Mouse (Mus musculus) gastrocnemius, adult 18-20 months (tissue): ENCODE measurements around the gene Timm8a2. TPM values are rescaled to one million over a fixed set of nuclear protein-coding genes. Genes with fewer than 3 reads are reported as not detected.

Source experiments
- DNase-seq: peaks from one replicate; pipeline ENCODE4 v3.0.0; 2021; ENCODE audit warnings: low spot score
- long read RNA-seq, 2 experiments: library from polyadenylated mRNA; stranded (forward); transcript quantifications; one replicate each; pipeline ENCODE4 v2.0.0; 2021
- total RNA-seq, 2 experiments: library from RNA; stranded (reverse); gene quantifications; 2 replicates each; pipeline ENCODE4 v1.2.3; 2021

Gene Timm8a2
- not detected for total RNA-seq
- long read RNA-seq, experiment 1 = 0 reads
- long read RNA-seq, experiment 2 = 0 reads

DNA sequence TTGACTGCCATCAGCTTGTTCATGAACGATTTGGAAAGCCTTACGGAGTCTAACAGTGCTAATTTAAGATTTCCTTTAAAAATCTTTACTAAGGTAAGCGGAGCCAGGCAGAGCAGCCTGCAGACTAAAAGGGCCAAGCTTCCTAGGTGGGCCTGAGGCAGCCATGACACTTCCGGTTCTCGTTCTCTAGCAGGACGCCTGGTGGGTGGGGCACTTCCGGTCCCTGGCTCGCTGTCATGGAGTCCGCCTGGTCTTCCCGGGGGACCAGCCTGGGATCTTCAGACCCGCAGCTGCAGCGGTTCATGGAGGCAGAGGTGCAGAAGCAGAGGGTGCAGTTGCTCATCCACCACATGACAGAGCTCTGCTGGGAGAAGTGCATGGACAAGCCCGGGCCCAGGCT lies at the start of gene Timm8a2:
TSS of gene Timm8a2 (plus strand) at position 224 of the 400 bp plus-strand sequence.
- DNase-seq = no peak

DNA sequence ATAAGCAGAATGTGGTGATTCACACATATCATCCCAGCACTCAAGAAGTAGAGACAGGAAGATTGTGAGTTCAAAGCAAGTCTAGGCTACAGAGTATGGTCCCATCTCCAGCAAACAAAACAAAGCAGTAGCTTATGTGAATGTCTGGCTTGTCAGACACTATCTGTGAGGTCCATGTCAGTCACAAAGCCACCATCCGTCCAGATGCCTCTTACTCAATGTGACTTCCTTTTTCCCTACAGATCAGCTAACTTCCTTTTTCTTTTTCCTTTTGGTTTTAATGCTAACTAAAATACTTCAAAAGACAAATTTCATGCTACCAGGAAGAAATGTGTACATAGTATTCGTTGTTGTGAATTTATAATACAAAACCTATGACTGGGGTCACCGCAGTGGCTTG lies 49.0 kb upstream of the Timm8a2 start:
- DNase-seq = no peak

DNA sequence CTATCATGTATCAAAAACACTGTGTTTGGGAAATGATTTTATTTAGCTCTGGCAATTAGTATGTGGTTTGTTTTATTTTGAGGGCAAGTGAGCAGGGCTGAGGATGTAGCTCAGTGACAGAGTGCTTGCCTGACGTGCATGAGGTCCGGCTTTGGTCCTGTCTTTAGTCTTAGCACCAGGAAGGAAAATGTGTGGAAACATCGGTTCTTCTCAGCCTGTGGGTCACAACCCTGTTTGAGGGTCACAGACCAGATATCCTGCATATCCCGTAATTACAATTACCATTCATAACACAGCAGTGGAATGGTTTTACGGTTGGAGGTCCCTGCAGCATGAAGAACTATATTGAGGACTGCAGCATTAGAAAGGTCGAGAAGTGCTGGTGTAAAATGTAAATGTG lies 48.4 kb upstream of the Timm8a2 start:
- no peak for DNase-seq

DNA sequence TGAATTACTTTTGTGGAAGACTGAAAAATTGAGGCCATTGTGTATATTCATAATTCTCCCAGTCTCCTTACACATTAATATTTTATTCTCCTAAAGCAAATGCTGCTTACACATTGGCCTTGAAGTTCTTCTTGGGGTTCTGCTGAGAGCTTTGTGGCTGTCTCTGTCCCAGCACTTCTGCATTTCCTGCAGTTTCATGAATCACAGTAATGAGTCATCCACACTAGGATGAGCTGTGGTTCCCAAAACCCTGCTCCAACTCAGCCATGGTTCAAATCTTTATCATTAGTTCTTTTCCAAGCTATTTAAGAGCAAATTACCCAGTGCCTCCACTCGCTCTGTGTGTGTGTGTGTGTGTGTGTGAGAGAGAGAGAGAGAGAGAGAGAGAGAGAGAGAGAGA lies 47.2 kb upstream of the Timm8a2 start:
- DNase-seq = no peak

DNA sequence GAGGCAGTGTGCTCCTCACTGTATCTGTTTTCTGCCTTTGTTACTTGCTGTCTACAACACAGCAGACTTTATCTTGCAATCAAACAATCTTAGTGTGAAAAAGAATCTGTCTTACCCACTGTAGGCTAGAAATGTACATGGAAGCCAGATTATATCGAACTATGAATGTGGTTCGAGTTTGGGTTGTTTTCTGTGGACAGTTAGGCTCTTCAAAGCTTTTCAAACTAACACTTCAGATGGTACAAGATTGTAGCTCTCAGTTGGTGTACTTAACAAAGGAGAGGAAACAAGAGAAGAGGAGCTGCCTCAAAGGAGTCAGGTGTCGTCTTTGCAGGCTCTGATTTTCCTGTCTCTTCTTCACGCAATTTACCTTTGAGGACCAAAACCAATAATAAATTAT lies 46.8 kb upstream of the Timm8a2 start:
- DNase-seq = no peak

DNA sequence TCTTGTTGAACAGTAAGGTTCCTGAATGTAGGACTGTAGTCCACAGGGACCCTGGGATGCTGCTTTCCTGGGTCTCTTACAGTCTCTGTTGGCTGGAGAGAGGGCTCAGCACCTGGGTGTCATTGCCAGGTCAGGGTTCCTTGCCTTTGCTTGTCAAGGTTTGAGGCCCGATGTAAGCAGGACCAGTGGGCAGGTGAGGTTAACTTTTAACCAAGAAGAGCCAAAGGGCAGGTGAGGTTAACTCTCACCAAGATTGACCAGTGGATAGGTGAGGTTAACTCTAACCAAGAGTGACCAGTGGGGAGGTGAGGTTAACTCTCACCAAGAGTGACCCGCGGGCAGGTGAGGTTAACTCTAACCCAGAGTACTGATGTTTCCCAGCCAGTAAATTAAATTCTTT lies 45.1 kb upstream of the Timm8a2 start:
- DNase-seq = no peak

DNA sequence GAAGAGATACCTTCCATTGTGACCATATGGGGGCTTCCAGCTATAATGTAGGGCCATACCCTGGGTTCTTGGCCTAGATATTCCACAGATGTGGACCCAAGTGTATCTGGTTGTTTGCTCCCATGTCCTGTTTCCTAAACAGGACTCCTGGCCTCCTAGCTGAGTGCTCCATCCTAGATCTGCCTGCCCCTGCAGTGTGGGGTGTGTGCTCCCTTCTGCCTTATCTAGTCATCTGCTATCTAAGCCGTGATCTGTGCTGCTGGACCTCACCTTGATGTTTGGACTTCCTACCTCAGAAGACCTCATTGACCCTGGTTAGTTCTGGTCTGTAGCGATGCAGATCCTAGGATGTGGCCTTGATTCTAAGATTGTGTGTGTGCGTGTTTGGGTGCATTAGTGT lies 44.6 kb upstream of the Timm8a2 start:
- DNase-seq = no peak

DNA sequence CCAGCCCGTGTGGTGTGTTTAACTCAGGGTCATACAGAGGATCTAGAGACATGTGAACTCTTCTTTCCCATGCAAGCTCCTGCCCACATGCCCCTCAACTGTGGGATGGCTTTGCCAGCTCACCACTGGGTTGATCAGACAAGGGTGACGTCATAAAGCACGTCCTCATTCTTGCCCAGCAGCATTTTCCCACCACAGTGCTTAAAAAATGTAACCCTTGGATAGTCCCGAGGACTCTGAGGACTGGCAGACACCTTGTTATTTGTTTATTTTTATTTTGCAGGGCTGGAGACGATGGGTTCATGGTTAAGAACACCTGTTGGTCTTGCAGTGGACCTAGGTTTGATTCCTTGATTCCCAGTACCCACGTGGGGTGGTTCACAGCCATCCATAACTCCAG lies 43.6 kb upstream of the Timm8a2 start:
- no peak for DNase-seq

DNA sequence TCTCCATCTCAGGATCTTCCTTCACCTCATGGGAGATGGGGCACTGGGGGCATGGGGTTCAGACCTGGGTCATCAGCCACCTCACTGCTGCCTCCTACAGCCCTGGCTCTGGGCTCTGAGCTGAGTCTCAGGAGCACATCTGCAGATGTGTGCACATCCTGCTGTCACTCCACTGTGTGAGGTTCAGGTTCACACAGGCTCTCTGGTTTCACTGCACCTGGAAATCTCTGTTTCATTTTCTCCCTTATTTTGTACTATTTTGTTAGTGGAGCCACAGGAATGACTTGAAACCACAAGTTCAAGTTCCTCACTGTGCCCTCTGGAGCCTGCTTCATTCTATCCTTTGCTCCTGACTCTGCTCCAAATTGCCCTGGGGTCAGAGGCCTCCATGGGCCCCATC lies 42.6 kb upstream of the Timm8a2 start:
- no peak for DNase-seq

DNA sequence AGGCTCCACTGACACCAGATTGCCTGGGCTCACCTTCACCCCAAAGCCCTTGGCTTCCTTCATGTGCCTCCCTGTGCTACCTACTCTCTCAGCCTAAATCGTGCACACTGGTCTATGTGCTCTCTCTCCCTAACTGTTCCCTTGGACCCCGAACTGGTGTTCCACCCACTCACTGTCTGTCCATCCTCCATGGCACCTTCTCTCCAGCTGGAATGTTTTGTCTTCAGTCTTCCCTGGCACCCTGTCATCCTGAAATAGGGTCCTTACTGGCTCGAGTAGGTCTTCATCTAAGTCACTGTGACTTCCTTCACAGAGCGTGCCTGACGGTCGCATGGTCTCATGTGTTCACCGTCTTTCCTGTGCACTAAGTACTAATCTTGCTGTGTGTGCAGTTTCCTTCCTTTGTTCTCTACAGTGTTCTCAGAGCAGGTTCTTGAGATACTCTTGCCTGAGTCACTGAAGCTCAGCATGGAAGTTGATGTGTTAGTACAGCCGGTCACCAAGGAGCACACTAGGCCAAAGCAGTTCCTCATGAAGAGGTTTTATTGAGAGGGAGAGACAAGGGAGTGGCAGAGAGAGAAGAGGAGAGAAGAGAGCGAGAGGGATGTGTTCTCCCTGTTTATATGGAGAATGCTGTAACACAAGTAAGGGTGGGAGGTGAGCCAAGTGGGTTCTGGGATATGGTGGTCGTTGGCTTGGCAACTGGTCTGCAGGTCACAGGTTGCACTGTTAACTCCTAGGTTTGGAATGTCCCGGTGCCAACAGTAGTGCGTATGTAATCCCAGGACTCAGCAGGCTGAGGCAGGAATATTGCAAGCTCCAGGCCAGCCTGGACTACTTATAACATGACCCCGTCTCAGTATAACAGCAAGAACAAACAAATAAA lies 41.8 kb upstream of the Timm8a2 start:
- no peak for DNase-seq

DNA sequence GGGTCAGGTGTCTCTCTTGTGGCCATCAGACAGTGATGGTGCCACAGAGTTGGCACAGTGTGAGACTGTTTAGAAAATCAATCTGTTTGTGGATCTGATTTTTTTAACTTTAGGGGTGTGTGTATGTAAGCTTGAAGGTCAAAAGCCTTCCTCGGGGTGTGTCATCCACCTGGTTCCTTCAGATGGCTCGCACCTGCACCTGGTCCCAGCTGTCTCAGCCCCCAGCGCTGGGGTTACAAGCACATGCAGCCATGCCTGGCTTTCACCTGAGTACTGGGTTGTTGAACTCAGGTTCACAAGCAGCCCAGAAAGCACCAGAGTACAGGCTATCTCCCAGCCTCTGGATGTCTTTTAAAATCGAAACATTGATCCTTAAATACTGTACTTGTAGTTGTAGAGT lies 40.9 kb upstream of the Timm8a2 start:
- no peak for DNase-seq

DNA sequence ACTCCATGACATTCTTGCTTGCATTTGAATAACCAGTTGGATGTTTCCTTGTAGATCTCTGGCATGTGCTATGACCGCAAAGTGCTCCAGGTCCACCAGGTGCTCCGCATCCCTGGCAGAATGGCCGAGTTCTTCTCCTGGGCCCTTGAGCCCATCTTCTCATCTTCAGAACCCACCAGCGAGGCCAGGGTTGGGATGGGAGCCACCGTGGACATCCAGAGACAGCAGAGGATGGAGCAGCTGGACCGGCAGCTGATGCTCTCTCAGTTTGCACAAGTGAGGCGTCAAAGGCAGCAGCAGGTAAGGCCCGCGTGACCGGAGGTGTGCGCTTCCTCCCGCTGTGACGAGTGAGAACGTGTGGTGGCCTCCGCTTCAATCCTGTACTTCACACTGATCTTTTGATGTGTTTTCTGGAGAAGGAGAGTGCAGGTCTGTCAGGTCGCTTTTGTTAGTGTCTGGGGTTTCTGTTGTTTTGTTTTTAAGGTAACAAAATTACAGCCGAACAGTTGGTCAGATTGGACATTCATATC lies 40.2 kb upstream of the Timm8a2 start:
- no peak for DNase-seq

DNA sequence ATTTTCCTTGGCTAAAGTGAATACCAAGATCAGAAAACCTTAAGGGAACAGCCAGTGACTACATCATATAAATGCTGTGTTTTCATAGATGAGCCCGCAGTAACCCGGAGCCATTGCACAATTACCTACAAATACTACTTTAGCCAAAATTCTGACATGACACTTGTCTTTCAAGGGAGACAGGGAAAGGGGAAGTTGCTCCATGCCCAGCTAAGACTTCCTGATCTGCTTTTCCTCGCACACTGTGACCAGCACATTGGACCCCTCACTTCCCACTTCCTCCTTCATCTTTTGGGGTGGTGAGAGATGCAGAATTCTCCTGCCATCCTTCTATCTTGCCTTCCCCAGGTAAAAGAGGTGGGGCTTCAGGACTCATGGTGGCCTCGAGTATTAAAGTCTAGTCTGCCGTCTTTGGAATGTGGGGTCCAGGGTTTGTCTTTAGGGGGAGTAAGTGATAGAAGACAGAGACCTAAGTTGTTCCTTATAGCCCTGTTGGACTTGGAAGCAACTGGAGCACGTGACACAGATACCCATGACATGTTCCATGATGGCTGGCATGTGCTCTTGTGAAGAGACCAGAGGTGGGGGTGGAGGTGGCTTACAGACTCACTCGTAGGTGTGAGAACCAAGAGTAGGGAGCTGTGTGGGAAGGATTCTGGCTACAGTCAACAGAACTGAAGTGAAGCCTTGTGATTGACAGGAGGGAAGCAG lies 39.5 kb upstream of the Timm8a2 start:
- no peak for DNase-seq

DNA sequence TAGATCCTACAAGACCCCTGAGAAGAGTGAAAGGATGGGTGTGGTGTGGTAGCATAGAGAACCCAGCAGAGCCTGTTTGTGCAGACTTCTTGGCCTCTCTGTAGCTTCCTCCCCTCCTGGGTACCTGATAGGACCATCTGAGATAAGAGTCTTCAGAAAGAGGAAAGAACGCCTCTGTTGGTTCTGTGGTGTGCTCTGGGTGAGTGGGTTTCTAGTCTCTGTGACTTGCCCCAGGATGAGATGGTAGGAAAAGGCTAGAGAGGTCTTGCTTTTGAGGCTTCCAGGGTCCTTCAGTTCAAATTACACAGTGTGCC lies 39.0 kb upstream of the Timm8a2 start:
- DNase-seq = no peak

DNA sequence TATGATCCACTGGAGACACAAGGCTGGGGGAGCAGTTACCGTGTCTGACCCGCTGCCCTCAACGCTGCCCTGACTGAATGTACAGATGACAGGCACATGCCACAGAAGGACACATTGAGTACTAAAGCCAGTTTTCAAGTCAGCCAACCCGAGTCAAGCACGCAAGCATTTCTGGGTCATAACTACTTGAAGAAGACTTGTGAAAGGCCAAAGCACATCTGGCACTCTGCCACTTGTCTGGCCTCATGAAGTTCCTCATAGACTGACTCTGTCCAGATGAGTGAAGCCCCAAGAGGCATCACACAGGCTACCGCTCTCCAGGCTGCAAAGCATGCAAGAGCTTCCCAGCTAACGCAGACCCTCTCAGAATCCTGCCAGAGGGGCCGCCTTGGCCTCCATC lies 37.7 kb upstream of the Timm8a2 start:
- DNase-seq = peak; percentile 68

DNA sequence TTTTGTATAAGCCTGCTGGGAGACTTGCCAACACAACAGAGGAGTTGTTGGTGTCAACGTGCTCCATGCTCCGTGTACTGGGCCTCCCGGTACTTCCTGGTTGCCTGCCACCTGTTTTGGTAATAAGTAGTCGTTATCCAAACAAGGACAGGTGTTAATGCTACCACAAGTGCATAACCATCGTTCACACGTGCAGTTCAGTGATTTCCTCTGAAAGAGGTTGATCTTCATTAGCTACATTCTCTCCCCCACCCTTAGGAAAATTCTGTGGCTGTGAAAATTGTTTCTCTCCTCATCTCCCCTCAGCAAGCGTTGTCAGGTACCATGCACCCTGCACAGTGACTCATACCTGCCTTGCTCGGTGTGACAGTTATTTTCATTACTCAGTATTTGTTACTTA lies 35.0 kb upstream of the Timm8a2 start:
- no peak for DNase-seq

DNA sequence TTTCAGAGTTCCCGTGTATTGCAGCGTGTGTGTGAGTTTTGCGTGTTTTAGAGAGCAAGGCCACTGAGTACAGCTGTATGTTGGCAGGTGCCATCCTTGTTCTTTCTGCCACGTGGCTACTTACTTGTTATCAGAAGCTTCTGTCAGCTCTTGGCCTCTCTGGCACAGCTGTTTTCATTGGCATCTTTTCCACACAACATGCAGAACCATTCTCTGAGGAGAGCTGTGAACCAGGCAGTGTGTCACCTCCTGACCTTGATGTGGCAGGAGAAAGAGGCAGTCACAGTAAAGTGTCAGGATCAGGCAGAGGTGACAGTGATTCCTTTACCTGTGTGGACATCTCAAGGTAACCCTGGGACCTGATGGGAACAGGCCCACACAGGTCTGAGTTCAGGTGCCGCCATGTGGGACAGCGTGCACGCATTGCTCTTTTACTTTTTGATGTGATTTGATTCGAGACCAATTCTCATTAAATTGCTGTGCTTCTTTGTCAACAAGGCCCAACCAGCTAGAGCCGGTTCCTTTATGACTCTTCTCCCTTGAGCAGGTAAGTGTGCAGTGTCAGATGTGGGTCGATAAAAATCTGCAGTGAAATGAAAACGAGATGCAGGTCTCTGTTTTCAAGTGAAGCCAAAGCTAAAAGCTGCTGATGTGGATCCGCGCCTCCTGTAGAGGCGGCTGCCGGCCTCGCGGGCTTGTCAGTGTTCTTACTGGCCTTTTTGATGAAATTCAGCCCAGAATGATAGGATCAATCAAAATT lies 33.9 kb upstream of the Timm8a2 start:
- DNase-seq = no peak

DNA sequence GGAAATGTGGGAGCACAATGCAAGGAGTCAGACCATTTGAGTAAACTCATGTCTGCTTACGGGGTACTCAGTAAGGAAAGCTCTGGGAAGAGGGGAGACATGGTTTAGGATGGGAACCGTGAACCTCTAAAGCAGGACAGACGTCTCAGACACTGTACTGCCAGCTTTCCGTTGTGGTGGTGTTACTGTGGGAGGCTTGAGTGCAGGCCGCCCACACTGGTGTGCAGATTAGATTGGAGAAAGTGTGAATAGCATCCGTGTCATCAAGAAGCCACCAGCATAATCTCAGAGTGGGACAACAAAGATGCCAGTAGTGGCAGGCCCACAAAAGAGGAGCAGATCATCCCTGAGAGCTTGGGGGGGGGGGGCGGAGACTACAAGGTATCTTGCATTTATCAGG lies 32.2 kb upstream of the Timm8a2 start:
- DNase-seq = no peak

DNA sequence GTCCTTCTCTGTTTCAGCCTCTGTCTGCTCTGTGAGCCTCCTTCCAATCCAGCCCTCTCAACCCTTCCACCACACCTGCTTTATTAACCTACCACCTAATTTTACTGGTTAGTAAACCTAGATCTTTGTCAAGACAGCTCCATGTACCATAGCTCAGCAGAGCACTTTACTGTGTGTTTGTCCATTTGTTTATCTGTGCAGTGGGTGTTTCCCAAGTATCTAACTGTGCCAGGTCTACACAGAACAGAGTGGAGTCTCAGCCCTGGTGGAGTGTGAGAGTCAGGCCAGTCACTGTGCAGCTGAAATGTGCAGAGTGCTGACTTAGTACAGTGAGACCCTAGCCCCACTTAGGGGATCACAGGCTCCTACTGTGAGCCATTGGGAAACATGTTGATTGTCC lies 30.7 kb upstream of the Timm8a2 start:
- no peak for DNase-seq

DNA sequence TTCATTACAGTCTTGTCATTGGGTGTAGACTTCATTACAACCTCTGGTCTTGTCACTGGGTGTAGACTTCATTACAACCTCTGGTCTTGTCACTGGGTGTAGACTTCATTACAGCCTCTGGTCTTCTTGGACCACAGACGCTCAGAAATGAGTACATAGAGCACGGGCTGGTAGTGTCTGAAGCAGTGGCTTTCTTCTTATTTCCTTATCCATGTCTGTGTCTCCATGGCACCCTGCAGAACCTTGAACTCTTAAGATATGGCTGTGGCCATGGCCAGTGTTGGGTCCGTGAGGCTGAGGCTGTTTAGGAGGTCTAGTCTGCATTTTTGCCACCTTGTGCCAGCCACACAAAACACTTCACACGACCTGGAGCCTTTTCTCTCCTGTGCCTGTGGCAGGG lies 26.2 kb upstream of the Timm8a2 start:
- no peak for DNase-seq

DNA sequence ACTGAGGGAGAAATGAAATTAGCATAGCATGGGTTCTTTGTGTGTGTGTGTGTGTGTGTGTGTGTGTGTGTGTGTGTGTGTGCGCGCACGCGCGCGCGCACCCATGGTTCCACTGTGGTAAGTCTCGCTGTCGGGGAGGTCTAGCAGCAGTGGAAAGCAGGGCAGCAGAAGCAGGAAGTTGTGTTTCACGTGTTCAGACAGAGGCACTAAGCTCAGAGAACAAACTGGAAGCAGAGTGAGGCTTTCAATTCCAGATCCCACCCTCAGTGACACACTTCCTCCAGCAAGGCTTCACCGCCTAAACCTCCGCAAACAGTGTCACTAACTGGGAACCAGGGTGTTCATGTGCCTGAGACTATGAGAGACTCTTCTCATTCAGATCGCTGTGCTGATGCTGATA lies 25.0 kb upstream of the Timm8a2 start:
- no peak for DNase-seq

DNA sequence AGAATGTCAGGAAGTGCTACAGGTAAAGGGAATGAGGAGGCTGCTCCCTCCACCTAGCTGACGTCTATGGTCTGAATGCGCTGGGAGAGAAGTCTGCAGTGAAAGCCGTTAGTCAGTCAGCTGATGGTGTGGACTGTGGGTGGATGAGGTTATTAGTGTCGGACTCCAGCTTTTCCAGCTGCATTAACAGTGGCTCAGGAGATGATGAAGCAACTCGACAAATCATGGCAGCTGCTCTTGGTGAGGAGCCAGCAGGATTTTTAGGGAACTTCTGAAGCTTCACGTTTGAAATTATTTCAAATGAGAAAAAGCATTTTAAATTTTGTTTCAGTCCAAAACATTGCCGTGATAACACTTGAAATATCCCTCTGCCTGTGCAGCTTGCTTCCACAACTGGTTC lies 24.2 kb upstream of the Timm8a2 start:
- DNase-seq = peak; percentile 33
